Mouse (Mus musculus) hindbrain, embryonic 12.5 days (tissue): Measurements from ENCODE around the gene Musk. TPM values are rescaled to one million over a fixed set of nuclear protein-coding genes. Genes with fewer than 3 reads are reported as not detected.

Source experiments
- ATAC-seq: fragments of 200-750 bp; cut with Nextera tagmentation; 2 replicates; pipeline ENCODE4 v1.8.0; 2017; ENCODE audit warnings: moderate TSS enrichment; ENCODE audit not compliant: low FRiP score
- H3K27ac ChIP-seq: fragments of 300-500 bp; sonication (generic); 2 replicates; pipeline ENCODE4 v1.5.1; 2016; ENCODE audit warnings: mild to moderate bottlenecking
- H3K27me3 ChIP-seq: fragments of 300-500 bp; sonication (generic); 2 replicates; pipeline ENCODE4 v1.6.1; 2016; ENCODE audit warnings: mild to moderate bottlenecking
- H3K36me3 ChIP-seq: fragments of 300-500 bp; sonication (generic); 2 replicates; pipeline ENCODE4 v1.6.1; 2016; ENCODE audit warnings: mild to moderate bottlenecking
- H3K4me1 ChIP-seq: fragments of 300-500 bp; sonication (generic); 2 replicates; pipeline ENCODE4 v1.6.1; 2016
- H3K4me2 ChIP-seq: fragments of 300-500 bp; sonication (generic); replicated peaks from 2 replicates; pipeline ENCODE4 v1.6.1; 2016; ENCODE audit warnings: mild to moderate bottlenecking
- H3K4me3 ChIP-seq: fragments of 300-500 bp; sonication (generic); 2 replicates; pipeline ENCODE4 v1.5.1; 2016; ENCODE audit warnings: mild to moderate bottlenecking
- H3K9ac ChIP-seq: fragments of 300-500 bp; sonication (generic); 2 replicates; pipeline ENCODE4 v1.6.1; 2016; ENCODE audit warnings: mild to moderate bottlenecking, moderate library complexity
- H3K9me3 ChIP-seq: fragments of 300-500 bp; sonication (generic); replicated peaks from 2 replicates; pipeline ENCODE4 v1.6.1; 2016; ENCODE audit warnings: mild to moderate bottlenecking
- WGBS: fragments of 180-500 bp; shearing (Covaris S2); methylation state at CpG from one replicate; pipeline ENCODE4 v1.1.7; 2016; 5-methylcytosine and 5-hydroxymethylcytosine counted together
- polyA plus RNA-seq: library from polyadenylated mRNA; unstranded; fragments of >200 nt; fragmentation: Nextera tagmentation; extraction: Ambion mirVana; gene quantifications from 2 replicates; pipeline ENCODE4 v1.2.1, GENCODE M21; 2016

The Musk gene
- polyA plus RNA-seq, 1 experiment from 2014 or later, result 0.37 TPM

- Histone ChIP-seq H3K4me2 (no peak overlapping the region), H3K4me1 (no peaks in the 10 kb centered on the region), H3K9me3 (no peaks in the 10 kb centered on the region), H3K27ac (no peak overlapping the region), H3K9ac (no peak overlapping the region), H3K4me3 (no peak overlapping the region), H3K27me3 (no peaks in the 10 kb centered on the region), H3K36me3 (no peaks in the 10 kb centered on the region)
- no peak for ATAC-seq
- WGBS, result 91% methylated on average over 6 of the region's 6 CpGs
Observed at GRCm38 (mm10) chr4:58278368-58278767, 7.4 kb upstream of the Musk start.

- 80% methylated on average over 2 of the region's 2 CpGs for WGBS
- H3K27me3 ChIP-seq, result no peaks in the 10 kb centered on the region
- no peak overlapping the region for H3K27ac ChIP-seq
- H3K4me2 ChIP-seq, result no peak overlapping the region
- H3K9ac ChIP-seq, result no peak overlapping the region
- no peak overlapping the region for H3K4me3 ChIP-seq
- no peak for ATAC-seq
- H3K4me1 ChIP-seq, result no peaks in the 10 kb centered on the region
- no peaks in the 10 kb centered on the region for H3K36me3 ChIP-seq
- no peaks in the 10 kb centered on the region for H3K9me3 ChIP-seq
Observed at GRCm38 (mm10) chr4:58280121-58280520, 5.6 kb upstream of the Musk start.

- Histone ChIP-seq H3K36me3 (no peaks in the 10 kb centered on the region), H3K9ac (no peak overlapping the region), H3K4me1 (no peaks in the 10 kb centered on the region), H3K4me3 (no peak overlapping the region), H3K27me3 (no peaks in the 10 kb centered on the region), H3K4me2 (no peak overlapping the region), H3K9me3 (no peaks in the 10 kb centered on the region), H3K27ac (no peak overlapping the region)
- 80% methylated on average over 9 of the region's 9 CpGs for WGBS
- ATAC-seq, result no peak
Observed at GRCm38 (mm10) chr4:58286368-58287090, 769 bp downstream of the Musk start.

GRCm38 (mm10) chr4:58288753-58289152 lies 3.0 kb downstream of the Musk start:
- WGBS, result 91% methylated on average over 5 of the region's 5 CpGs
- Histone ChIP-seq H3K9me3 (no peaks in the 10 kb centered on the region), H3K4me2 (no peak overlapping the region), H3K4me3 (no peak overlapping the region), H3K9ac (no peak overlapping the region), H3K27me3 (no peaks in the 10 kb centered on the region), H3K27ac (no peak overlapping the region), H3K36me3 (no peaks in the 10 kb centered on the region), H3K4me1 (no peaks in the 10 kb centered on the region)
- no peak for ATAC-seq

GRCm38 (mm10) chr4:58291828-58292227 lies 6.1 kb downstream of the Musk start:
- Histone ChIP-seq H3K9me3 (no peaks in the 10 kb centered on the region), H3K4me3 (no peak overlapping the region), H3K4me1 (no peaks in the 10 kb centered on the region), H3K4me2 (no peak overlapping the region), H3K9ac (no peak overlapping the region), H3K27me3 (no peaks in the 10 kb centered on the region), H3K36me3 (no peaks in the 10 kb centered on the region), H3K27ac (no peak overlapping the region)
- WGBS, result 32% methylated on average over 1 of the region's 1 CpGs
- ATAC-seq, result no peak

- no peak overlapping the region for H3K9ac ChIP-seq
- H3K4me2 ChIP-seq, result no peak overlapping the region
- no peaks in the 10 kb centered on the region for H3K4me1 ChIP-seq
- no peak overlapping the region for H3K27ac ChIP-seq
- H3K27me3 ChIP-seq, result no peaks in the 10 kb centered on the region
- WGBS, result 77% methylated on average over 3 of the region's 3 CpGs
- H3K4me3 ChIP-seq, result no peak overlapping the region
- no peak for ATAC-seq
- H3K36me3 ChIP-seq, result no peaks in the 10 kb centered on the region
- no peaks in the 10 kb centered on the region for H3K9me3 ChIP-seq
Observed at GRCm38 (mm10) chr4:58293099-58293498, 7.3 kb downstream of the Musk start.

GRCm38 (mm10) chr4:58303862-58304261 lies 18.1 kb downstream of the Musk start:
- no peaks in the 10 kb centered on the region for H3K27me3 ChIP-seq
- WGBS, result 87% methylated on average over 5 of the region's 5 CpGs
- H3K9me3 ChIP-seq, result no peaks in the 10 kb centered on the region
- no peaks in the 10 kb centered on the region for H3K4me1 ChIP-seq
- no peak for ATAC-seq
- no peak overlapping the region for H3K4me3 ChIP-seq
- no peak overlapping the region for H3K27ac ChIP-seq
- no peak overlapping the region for H3K4me2 ChIP-seq
- H3K9ac ChIP-seq, result no peak overlapping the region
- H3K36me3 ChIP-seq, result no peaks in the 10 kb centered on the region

GRCm38 (mm10) chr4:58304564-58304963 lies 18.8 kb downstream of the Musk start:
- no peak for ATAC-seq
- Histone ChIP-seq H3K4me3 (no peak overlapping the region), H3K9me3 (no peaks in the 10 kb centered on the region), H3K27me3 (no peaks in the 10 kb centered on the region), H3K9ac (no peak overlapping the region), H3K4me2 (no peak overlapping the region), H3K27ac (no peak overlapping the region), H3K36me3 (no peaks in the 10 kb centered on the region), H3K4me1 (no peaks in the 10 kb centered on the region)
- 43% methylated on average over 7 of the region's 7 CpGs for WGBS

GRCm38 (mm10) chr4:58307421-58307820 lies 21.7 kb downstream of the Musk start:
- no peak overlapping the region for H3K4me3 ChIP-seq
- H3K9me3 ChIP-seq, result no peaks in the 10 kb centered on the region
- no peak overlapping the region for H3K27ac ChIP-seq
- ATAC-seq, result no peak
- H3K9ac ChIP-seq, result no peak overlapping the region
- no peaks in the 10 kb centered on the region for H3K27me3 ChIP-seq
- WGBS, result 72% methylated on average over 2 of the region's 2 CpGs
- H3K4me2 ChIP-seq, result no peak overlapping the region
- no peaks in the 10 kb centered on the region for H3K36me3 ChIP-seq
- no peaks in the 10 kb centered on the region for H3K4me1 ChIP-seq

GRCm38 (mm10) chr4:58313344-58313743 lies 27.6 kb downstream of the Musk start:
- H3K9ac ChIP-seq, result no peak overlapping the region
- H3K4me1 ChIP-seq, result no peaks in the 10 kb centered on the region
- no peaks in the 10 kb centered on the region for H3K36me3 ChIP-seq
- WGBS, result 83% methylated on average over 1 of the region's 1 CpGs
- no peaks in the 10 kb centered on the region for H3K9me3 ChIP-seq
- H3K4me3 ChIP-seq, result no peak overlapping the region
- H3K4me2 ChIP-seq, result no peak overlapping the region
- H3K27ac ChIP-seq, result no peak overlapping the region
- no peak for ATAC-seq
- no peaks in the 10 kb centered on the region for H3K27me3 ChIP-seq

GRCm38 (mm10) chr4:58314942-58315508 lies 29.3 kb downstream of the Musk start:
- no peak overlapping the region for H3K4me3 ChIP-seq
- no peaks in the 10 kb centered on the region for H3K9me3 ChIP-seq
- ATAC-seq, result no peak
- no peaks in the 10 kb centered on the region for H3K27me3 ChIP-seq
- no peaks in the 10 kb centered on the region for H3K36me3 ChIP-seq
- H3K9ac ChIP-seq, result no peak overlapping the region
- 64% methylated on average over 4 of the region's 4 CpGs for WGBS
- H3K4me1 ChIP-seq, result no peaks in the 10 kb centered on the region
- no peak overlapping the region for H3K27ac ChIP-seq
- no peak overlapping the region for H3K4me2 ChIP-seq

- no peak overlapping the region for H3K4me3 ChIP-seq
- WGBS, result 80% methylated on average over 3 of the region's 3 CpGs
- no peak for ATAC-seq
Observed at GRCm38 (mm10) chr4:58317536-58317935, 31.8 kb downstream of the Musk start.

GRCm38 (mm10) chr4:58320293-58320692 lies 34.5 kb downstream of the Musk start:
- no peaks in the 10 kb centered on the region for H3K36me3 ChIP-seq
- no peak overlapping the region for H3K4me2 ChIP-seq
- H3K9ac ChIP-seq, result no peak overlapping the region
- H3K9me3 ChIP-seq, result no peaks in the 10 kb centered on the region
- no peaks in the 10 kb centered on the region for H3K4me1 ChIP-seq
- no peak overlapping the region for H3K4me3 ChIP-seq
- H3K27me3 ChIP-seq, result no peaks in the 10 kb centered on the region
- 63% methylated on average over 4 of the region's 4 CpGs for WGBS
- H3K27ac ChIP-seq, result no peak overlapping the region
- ATAC-seq, result no peak

More at GRCm38 (mm10) chr4:58317536-58317935, 31.8 kb downstream of the Musk start:
- Histone ChIP-seq H3K36me3 (no peaks in the 10 kb centered on the region), H3K9ac (no peak overlapping the region), H3K4me2 (no peak overlapping the region), H3K27me3 (no peaks in the 10 kb centered on the region), H3K27ac (no peak overlapping the region), H3K9me3 (no peaks in the 10 kb centered on the region), H3K4me1 (no peaks in the 10 kb centered on the region)
